Mouse (Mus musculus) bone marrow macrophage, adult 2 months (primary cell): ENCODE data around the gene Gna12.

Experiments used
- CTCF ChIP-seq: IDR thresholded peaks from 2 replicates; pipeline ENCODE4 v1.5.1; 2012; ENCODE audit warnings: low read depth, mild to moderate bottlenecking, low read length, moderate library complexity
- POLR2A ChIP-seq: IDR thresholded peaks from 2 replicates; pipeline ENCODE4 v1.6.1; 2012; ENCODE audit warnings: mild to moderate bottlenecking, low read depth, low read length, borderline replicate concordance

DNA sequence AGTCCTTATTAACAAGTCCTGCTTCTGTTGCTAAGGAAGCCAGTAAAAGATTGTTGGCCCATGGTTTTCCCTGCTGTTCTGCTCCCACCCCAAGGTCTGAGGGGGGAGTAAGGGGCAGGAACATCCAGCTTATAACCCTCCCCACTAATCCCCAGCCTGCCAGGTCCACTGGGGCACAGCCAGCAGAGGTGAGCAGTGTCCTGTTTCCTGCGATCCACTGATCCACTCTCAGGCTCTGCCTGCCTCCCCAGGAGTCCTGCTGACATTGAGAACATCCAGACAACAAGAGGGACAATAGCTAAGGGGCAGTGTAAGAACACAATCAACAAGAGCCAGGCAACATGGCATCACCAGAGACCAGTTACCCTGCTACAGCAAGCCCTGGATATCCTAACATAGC, 3.4 kb downstream of the Gna12 start:
- no peak for TF ChIP-seq POLR2A
- no peak for TF ChIP-seq CTCF
